8 mouse cellular contexts compared by ENCODE assay signal in genomic region chr5:30959966-30960501, GRCm38 (mm10). TPM values are rescaled to one million over a fixed set of nuclear protein-coding genes. Genes with fewer than 3 reads are reported as not detected.
A peak's percentile ranks its signal among the peaks of the same experiment; 100 is the strongest.
DNase-seq lines count a peak whose midpoint lies in the region; ATAC-seq and TF ChIP-seq lines count a peak whose summit lies in the region.

Gene Preb (minus strand): TSS chr5:30960361.

- peaks cover 15% of the 10 kb centered on the region for H3K27me3 ChIP-seq in G1E (ENCODE audit: insufficient read depth, low read length)
- no peaks in the 10 kb centered on the region for H3K27me3 ChIP-seq in forebrain, postnatal 0 days (ENCODE audit: insufficient read depth, low read length)
- no peaks in the 10 kb centered on the region for H3K27me3 ChIP-seq in lung, embryonic 15.5 days

- peak within 1 kb of the TSS; percentile 83 for H3K4me2 ChIP-seq in forebrain, postnatal 0 days (ENCODE audit: low read depth)
- H3K4me2 ChIP-seq in lung, embryonic 15.5 days, result peak within 1 kb of the TSS; percentile 82

- peak within 1 kb of the TSS; percentile 88 for H3K9ac ChIP-seq in forebrain, postnatal 0 days
- H3K9ac ChIP-seq in lung, embryonic 15.5 days, result peak within 1 kb of the TSS; percentile 89

- peak; percentile 78 for ATAC-seq in G1E (ENCODE audit: extremely low read depth, insufficient number of reproducible peaks, low FRiP score, poor library complexity, severe bottlenecking)
- peak; percentile 98 for ATAC-seq in forebrain, postnatal 0 days
- peak; percentile 95 for ATAC-seq in lung, embryonic 15.5 days (ENCODE audit: borderline replicate concordance, extremely low read depth, low FRiP score, low TSS enrichment)

- H3K4me1 ChIP-seq in G1E (ENCODE audit: insufficient read depth, low read depth, low read length), result peaks cover 37% of the 10 kb centered on the region
- H3K4me1 ChIP-seq in forebrain, postnatal 0 days (ENCODE audit: insufficient read depth), result peaks cover 9% of the 10 kb centered on the region; the same call in 1 of the 2 replicates
- H3K4me1 ChIP-seq in lung, embryonic 15.5 days, result peaks cover 24% of the 10 kb centered on the region

- WGBS in forebrain, postnatal 0 days, result 3% methylated on average over 56 of the region's 56 CpGs
- under 1% methylated on average over 56 of the region's 56 CpGs for WGBS in lung, embryonic 15.5 days

- TF ChIP-seq CTCF in G1E (IDR thresholded peaks at IDR 0.05; ENCODE audit: low read depth, low read length), result no peak
- TF ChIP-seq CTCF in forebrain, postnatal 0 days (IDR thresholded peaks at IDR 0.05; ENCODE audit: low read depth), result peak; percentile 49; the same call in 1 of the 2 replicates

- H3K9me3 ChIP-seq in G1E (replicated peaks), result peaks cover 22% of the 10 kb centered on the region
- no peaks in the 10 kb centered on the region for H3K9me3 ChIP-seq in forebrain, postnatal 0 days (ENCODE audit: low read length)
- H3K9me3 ChIP-seq in lung, embryonic 15.5 days, result no peaks in the 10 kb centered on the region

- DNase-seq in G1E (ENCODE audit: low spot score), result peak; percentile 86
- DNase-seq in cerebellum, adult 18-20 months, result peak; percentile 98 to 100
- DNase-seq in forebrain, postnatal 0 days, result peak; percentile 100
- peak; percentile 99 for DNase-seq in heart, postnatal 4 days
- peak; percentile 97 to 99 for DNase-seq in layer of hippocampus, adult 8-10 months (ENCODE audit: low spot score in 2 of 2)
- peak; percentile 96 for DNase-seq in ovary, adult 18-20 months (ENCODE audit: low spot score)
- peak; percentile 99 for DNase-seq in thymus, postnatal 0 days (ENCODE audit: low spot score)

- peak within 1 kb of the TSS; percentile 79 for H3K4me3 ChIP-seq in G1E (ENCODE audit: low read depth, low read length)
- H3K4me3 ChIP-seq in forebrain, postnatal 0 days (ENCODE audit: low read depth, low read length), result peak within 1 kb of the TSS; percentile 86
- peak within 1 kb of the TSS; percentile 91 for H3K4me3 ChIP-seq in lung, embryonic 15.5 days

- H3K27ac ChIP-seq in forebrain, postnatal 0 days (ENCODE audit: low read depth, low read length), result peak within 1 kb of the TSS; percentile 86
- peak within 1 kb of the TSS; percentile 92 for H3K27ac ChIP-seq in lung, embryonic 15.5 days

- peaks cover 32% of the 10 kb centered on the region for H3K36me3 ChIP-seq in G1E (replicated peaks)
- H3K36me3 ChIP-seq in forebrain, postnatal 0 days (ENCODE audit: insufficient read depth), result peaks cover 24% of the 10 kb centered on the region
- peaks cover 27% of the 10 kb centered on the region for H3K36me3 ChIP-seq in lung, embryonic 15.5 days

RNA-seq across cellular contexts. Expression of gene Preb, which starts in this region (rescaled TPM):
- total RNA-seq in G1E (2014; fragmentation: Nextera tagmentation) (50.3 and 82.7 TPM in 2 replicates), G1E (2017) (35.4 and 42.5 TPM in 2 replicates)
- polyA plus RNA-seq in G1E (2012), result 48.9 and 74.7 TPM in 2 replicates
- total RNA-seq in forebrain, postnatal 0 days (2014; rRNA removed), result 23.7 and 42.7 TPM in 2 replicates
- 65.1 and 77.0 TPM in 2 replicates for polyA plus RNA-seq in forebrain, postnatal 0 days (2015; fragmentation: Nextera tagmentation; extraction: Ambion mirVana)
- 10 to 100 TPM; 62.3 to 68.4 TPM for total RNA-seq in heart, postnatal 4 days (2021)
- 100 to 1,000 TPM; 118 to 148 (median 139) TPM for total RNA-seq in layer of hippocampus, adult 8-10 months (2022)
- polyA plus RNA-seq in lung, embryonic 15.5 days (2015; fragmentation: Nextera tagmentation; extraction: Ambion mirVana), result 135 TPM in 2 replicates
- 141 and 156 TPM in 2 replicates for polyA plus RNA-seq in thymus, postnatal 0 days (2015; fragmentation: Nextera tagmentation; extraction: Ambion mirVana)

Comparison
In these comparisons a context has a peak if more than half of its experiments do, and no peak if none do; other contexts are left out.
1. Peak in every context shown above with its lines: DNase-seq, ATAC-seq, H3K4me3 ChIP-seq and H3K27ac ChIP-seq.